Mouse (Mus musculus) lung, embryonic 16.5 days (tissue): Measurements from ENCODE around the gene Tmem11. TPM values are rescaled to one million over a fixed set of nuclear protein-coding genes. Genes with fewer than 3 reads are reported as not detected.

Experiments
- ATAC-seq: fragments of 200-750 bp; cut with Nextera tagmentation; 2 replicates; pipeline ENCODE4 v1.8.0; 2017; ENCODE audit warnings: low read depth, mild to moderate bottlenecking, moderate library complexity
- H3K27ac ChIP-seq: fragments of 300-500 bp; sonication (generic); 2 replicates; pipeline ENCODE4 v1.5.1; 2014; ENCODE audit warnings: mild to moderate bottlenecking, control low read depth, low read length
- H3K27me3 ChIP-seq: fragments of 300-500 bp; sonication (generic); 2 replicates; pipeline ENCODE4 v1.6.1; 2014; ENCODE audit warnings: low read depth, low read length, mixed read lengths; ENCODE audit not compliant: control insufficient read depth, insufficient read depth
- H3K36me3 ChIP-seq: fragments of 300-500 bp; sonication (generic); 2 replicates; pipeline ENCODE4 v1.6.1; 2014; ENCODE audit warnings: low read length; ENCODE audit not compliant: control insufficient read depth, insufficient read depth
- H3K4me1 ChIP-seq: fragments of 300-500 bp; sonication (generic); replicated peaks from 2 replicates; pipeline ENCODE4 v1.6.1; 2014; ENCODE audit warnings: low read length, mixed read lengths; ENCODE audit not compliant: control insufficient read depth, insufficient read depth
- H3K4me2 ChIP-seq: fragments of 300-500 bp; sonication (generic); 2 replicates; pipeline ENCODE4 v1.6.1; 2014; ENCODE audit warnings: low read depth, low read length, control low read depth
- H3K4me3 ChIP-seq: fragments of 300-500 bp; sonication (generic); 2 replicates; pipeline ENCODE4 v1.5.1; 2014; ENCODE audit warnings: mild to moderate bottlenecking, low read length, control low read depth
- H3K9ac ChIP-seq: fragments of 300-500 bp; sonication (generic); 2 replicates; pipeline ENCODE4 v1.6.1; 2014; ENCODE audit warnings: low read length, control low read depth
- H3K9me3 ChIP-seq: fragments of 300-500 bp; sonication (generic); 2 replicates; pipeline ENCODE4 v1.6.1; 2016; ENCODE audit warnings: low read length; ENCODE audit not compliant: control insufficient read depth
- WGBS: fragments of 180-500 bp; shearing (Covaris S2); extraction: QIAGEN DNeasy Blood & Tissue Kit; methylation state at CpG from one replicate; pipeline ENCODE4 v1.1.7; 2014; 5-methylcytosine and 5-hydroxymethylcytosine counted together
- polyA plus RNA-seq: library from polyadenylated mRNA; unstranded; fragments of >200 nt; fragmentation: Nextera tagmentation; extraction: Ambion mirVana; gene quantifications from 2 replicates; pipeline ENCODE4 v1.2.1, GENCODE M21; 2015

Gene Tmem11
- polyA plus RNA-seq, 1 experiment from 2014 or later = 57.6 TPM

- WGBS = under 1% methylated on average over 84 of the region's 86 CpGs
Observed at GRCm38 (mm10) chr11:60913301-60914196, 34.5 kb upstream of the Tmem11 start.

GRCm38 (mm10) chr11:60912525-60912973 is 33.5 kb upstream of the Tmem11 start:
- no peak for ATAC-seq
- Histone ChIP-seq H3K4me2 (peak overlapping the region; percentile 81), H3K9me3 (no peaks in the 10 kb centered on the region), H3K9ac (peak overlapping the region; percentile 90), H3K4me1 (peaks cover 17% of the 10 kb centered on the region), H3K36me3 (no peaks in the 10 kb centered on the region), H3K4me3 (peak overlapping the region; percentile 91), H3K27ac (no peak overlapping the region), H3K27me3 (no peaks in the 10 kb centered on the region)
- WGBS = 17% methylated on average over 7 of the region's 7 CpGs

More at GRCm38 (mm10) chr11:60913301-60914196, 34.5 kb upstream of the Tmem11 start:
- Histone ChIP-seq H3K4me1 (peaks cover 17% of the 10 kb centered on the region), H3K9ac (peak overlapping the region; percentile 90), H3K4me3 (peak overlapping the region; percentile 91), H3K36me3 (no peaks in the 10 kb centered on the region), H3K27ac (peak overlapping the region; percentile 64), H3K27me3 (no peaks in the 10 kb centered on the region), H3K4me2 (peak overlapping the region; percentile 81), H3K9me3 (no peaks in the 10 kb centered on the region)
- peak; percentile 93 for ATAC-seq

GRCm38 (mm10) chr11:60909626-60910025 is 30.6 kb upstream of the Tmem11 start:
- Histone ChIP-seq H3K9me3 (no peaks in the 10 kb centered on the region), H3K27me3 (no peaks in the 10 kb centered on the region), H3K4me3 (no peak overlapping the region), H3K27ac (no peak overlapping the region), H3K4me2 (no peak overlapping the region), H3K4me1 (peaks cover 12% of the 10 kb centered on the region), H3K9ac (no peak overlapping the region), H3K36me3 (peaks cover 12% of the 10 kb centered on the region)
- 42% methylated on average over 1 of the region's 1 CpGs for WGBS
- no peak for ATAC-seq

GRCm38 (mm10) chr11:60908073-60908472 is 29.0 kb upstream of the Tmem11 start:
- no peak overlapping the region for H3K27ac ChIP-seq
- peaks cover 21% of the 10 kb centered on the region for H3K36me3 ChIP-seq
- H3K4me3 ChIP-seq = no peak overlapping the region
- no peaks in the 10 kb centered on the region for H3K9me3 ChIP-seq
- peaks cover 7% of the 10 kb centered on the region for H3K4me1 ChIP-seq
- no peak overlapping the region for H3K9ac ChIP-seq
- H3K4me2 ChIP-seq = no peak overlapping the region
- WGBS = 58% methylated on average over 3 of the region's 3 CpGs
- ATAC-seq = no peak
- no peaks in the 10 kb centered on the region for H3K27me3 ChIP-seq

- H3K9me3 ChIP-seq = no peaks in the 10 kb centered on the region
- H3K27ac ChIP-seq = no peak overlapping the region
- H3K9ac ChIP-seq = no peak overlapping the region
- 77% methylated on average over 4 of the region's 4 CpGs for WGBS
- H3K36me3 ChIP-seq = peaks cover 21% of the 10 kb centered on the region
- no peaks in the 10 kb centered on the region for H3K27me3 ChIP-seq
- no peak overlapping the region for H3K4me2 ChIP-seq
- H3K4me3 ChIP-seq = no peak overlapping the region
- H3K4me1 ChIP-seq = no peaks in the 10 kb centered on the region; the same call in 1 of the 2 replicates
- ATAC-seq = no peak
Observed at GRCm38 (mm10) chr11:60906449-60906848, 27.4 kb upstream of the Tmem11 start.

GRCm38 (mm10) chr11:60905407-60906120 is 26.5 kb upstream of the Tmem11 start:
- Histone ChIP-seq H3K9ac (no peak overlapping the region), H3K4me2 (no peak overlapping the region), H3K4me1 (no peaks in the 10 kb centered on the region), H3K36me3 (peaks cover 21% of the 10 kb centered on the region), H3K4me3 (no peak overlapping the region), H3K9me3 (no peaks in the 10 kb centered on the region), H3K27me3 (no peaks in the 10 kb centered on the region), H3K27ac (no peak overlapping the region)
- ATAC-seq = no peak
- 88% methylated on average over 10 of the region's 10 CpGs for WGBS

GRCm38 (mm10) chr11:60903661-60904061 is 24.6 kb upstream of the Tmem11 start:
- H3K27ac ChIP-seq = no peak overlapping the region
- no peak overlapping the region for H3K4me2 ChIP-seq
- ATAC-seq = no peak
- WGBS = 78% methylated on average over 6 of the region's 6 CpGs
- H3K9ac ChIP-seq = no peak overlapping the region
- H3K9me3 ChIP-seq = no peaks in the 10 kb centered on the region
- no peaks in the 10 kb centered on the region for H3K4me1 ChIP-seq
- no peaks in the 10 kb centered on the region for H3K27me3 ChIP-seq
- peaks cover 21% of the 10 kb centered on the region for H3K36me3 ChIP-seq
- no peak overlapping the region for H3K4me3 ChIP-seq

GRCm38 (mm10) chr11:60902486-60902885 is 23.4 kb upstream of the Tmem11 start:
- Histone ChIP-seq H3K4me1 (no peaks in the 10 kb centered on the region), H3K4me2 (no peak overlapping the region), H3K4me3 (no peak overlapping the region), H3K27me3 (no peaks in the 10 kb centered on the region), H3K27ac (no peak overlapping the region), H3K36me3 (peaks cover 21% of the 10 kb centered on the region), H3K9me3 (no peaks in the 10 kb centered on the region), H3K9ac (no peak overlapping the region)
- 45% methylated on average over 4 of the region's 4 CpGs for WGBS
- ATAC-seq = no peak

GRCm38 (mm10) chr11:60902001-60902400 is 22.9 kb upstream of the Tmem11 start:
- H3K27me3 ChIP-seq = no peaks in the 10 kb centered on the region
- no peaks in the 10 kb centered on the region for H3K4me1 ChIP-seq
- H3K9me3 ChIP-seq = no peaks in the 10 kb centered on the region
- H3K36me3 ChIP-seq = peaks cover 21% of the 10 kb centered on the region
- no peak overlapping the region for H3K4me2 ChIP-seq
- no peak overlapping the region for H3K4me3 ChIP-seq
- H3K27ac ChIP-seq = no peak overlapping the region
- ATAC-seq = no peak
- H3K9ac ChIP-seq = no peak overlapping the region
- whole genome bisulfite sequencing = 74% methylated on average over 7 of the region's 7 CpGs
